Mouse (Mus musculus) olfactory bulb, adult 2 months (tissue): ENCODE results near the gene Sult2b1.

Experiments
- CTCF ChIP-seq: fragments of 200-500 bp; IDR thresholded peaks from 2 replicates; pipeline ENCODE4 v1.5.1; 2012; ENCODE audit warnings: low read depth, mild to moderate bottlenecking, low read length, moderate library complexity; ENCODE audit not compliant: insufficient read depth
- POLR2A ChIP-seq: fragments of 200-500 bp; IDR thresholded peaks from 2 replicates; pipeline ENCODE4 v1.6.1; 2012; ENCODE audit warnings: mild to moderate bottlenecking, low read depth, low read length, moderate library complexity; ENCODE audit not compliant: insufficient read depth

DNA sequence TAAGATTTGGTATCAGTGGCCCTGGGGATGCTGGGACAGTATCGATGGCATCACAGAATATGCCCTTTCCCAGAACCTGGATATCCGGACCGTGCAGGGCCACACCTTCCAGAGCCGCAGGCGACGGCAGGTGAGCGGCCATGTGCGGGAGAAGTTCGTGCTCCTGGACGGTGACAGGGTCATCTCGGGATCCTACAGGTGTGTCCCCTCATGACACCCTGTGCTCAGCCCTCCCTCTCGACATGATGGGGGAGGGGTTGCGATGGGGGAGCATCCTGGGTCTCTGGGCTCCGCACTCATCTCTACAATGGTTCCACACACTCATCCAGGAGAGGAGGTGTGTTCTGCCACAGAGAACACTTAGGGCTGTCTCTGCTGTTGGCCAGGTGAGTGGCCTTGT, 60.7 kb downstream of the Sult2b1 start:
- TF ChIP-seq CTCF (no peak), POLR2A (no peak)
